Mouse (Mus musculus): ENCODE measurements at regions not wholly inside any gene's neighbourhood (a gene's known extent, or its start where the extent isn't known, plus 50 kb on each side); places are given as distances from the start of the nearest gene placed in this dataset.

DNA sequence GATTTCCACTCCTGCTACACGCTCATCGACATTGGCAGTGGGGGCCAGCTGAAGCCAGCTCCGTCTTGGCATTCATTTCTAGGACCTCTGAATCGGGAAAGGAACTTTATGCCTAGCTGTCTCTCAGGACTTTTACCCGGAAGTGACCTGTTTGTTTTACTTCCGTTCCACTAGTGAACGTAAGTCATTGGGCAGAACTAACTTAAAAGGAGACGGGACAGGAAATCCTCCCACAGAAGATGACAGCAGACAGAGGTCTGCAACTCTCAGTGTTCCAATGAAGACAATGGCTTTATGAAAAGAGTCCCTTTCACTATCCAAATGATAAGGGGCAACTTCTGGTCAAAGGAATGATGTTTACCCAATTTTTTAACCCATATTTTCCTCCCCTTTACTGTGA is 155.5 kb downstream of the Sec61b start:
- no peak for DNase-seq

- DNase-seq = no peak
Observed at GRCm38 (mm10) chr4:47630427-47630826, 156.0 kb downstream of the Sec61b start.

DNA sequence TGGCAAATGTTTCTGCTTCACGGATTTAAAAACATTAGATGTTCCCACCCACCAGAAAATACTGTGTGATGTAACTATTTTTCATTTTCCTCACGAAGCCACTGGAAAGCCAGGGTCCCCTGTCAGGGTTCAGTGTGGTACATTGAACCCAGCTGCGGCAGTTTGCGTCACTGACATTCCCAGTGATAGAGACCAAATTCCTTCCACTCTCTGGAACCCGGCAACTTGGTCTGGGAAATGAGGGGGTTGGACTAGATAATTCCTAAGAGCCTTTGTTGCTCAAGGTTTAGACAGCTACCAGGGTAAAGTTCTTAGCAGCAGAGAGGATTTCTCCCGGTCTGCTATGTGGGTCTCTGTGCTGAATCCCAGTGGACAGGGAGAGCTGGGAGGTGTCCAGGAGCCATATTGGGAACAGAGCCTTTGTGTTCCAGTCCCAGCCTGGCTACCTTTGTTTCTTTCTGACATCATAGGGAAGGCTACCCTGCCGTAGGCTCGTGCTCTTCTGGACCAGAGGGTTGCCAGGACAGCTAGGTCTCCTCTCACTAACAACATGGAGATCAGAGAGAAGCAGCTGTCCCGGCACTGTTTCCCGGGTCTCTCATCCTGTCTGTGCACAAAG is 164.5 kb downstream of the Sec61b start:
- DNase-seq = no peak

DNA sequence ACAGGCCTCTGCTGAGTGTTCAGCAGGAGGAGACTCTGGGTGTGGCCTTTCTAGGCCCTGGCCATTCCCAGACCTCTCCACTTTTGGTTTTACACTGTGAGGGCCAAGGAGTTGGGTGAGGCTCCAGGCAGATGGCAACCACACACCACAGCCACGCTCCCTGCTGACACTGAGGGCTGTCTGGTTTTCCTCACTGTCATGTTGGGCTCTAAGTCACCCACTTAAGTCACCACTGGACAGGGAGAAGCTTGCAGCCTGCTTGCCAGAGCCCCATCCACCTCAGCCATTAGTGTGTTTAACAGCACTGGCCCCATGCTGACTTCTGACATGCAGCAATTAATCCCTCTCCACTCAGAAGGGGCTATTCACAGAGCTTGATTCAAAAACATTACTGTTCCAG is 170.6 kb downstream of the Sec61b start:
- peak; percentile 2 for DNase-seq

DNA sequence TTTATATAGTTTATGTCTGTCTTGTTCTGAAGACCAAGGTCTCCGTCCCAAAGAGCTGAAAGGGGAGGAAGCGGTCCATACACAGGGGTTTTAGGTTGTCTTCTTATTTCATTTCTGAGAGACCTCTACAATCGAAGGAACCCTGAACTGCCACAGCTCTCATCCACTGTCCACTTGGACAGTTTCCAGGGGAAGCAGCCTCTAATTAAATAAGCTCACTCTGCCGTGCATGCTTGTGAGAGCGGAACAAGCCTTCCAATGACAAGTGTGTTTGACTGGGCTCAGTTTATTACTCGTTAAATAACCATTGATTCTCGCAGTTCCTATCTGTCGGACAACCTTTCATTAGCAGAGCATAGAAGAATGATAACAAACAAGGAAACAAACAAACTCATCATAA is 174.2 kb downstream of the Sec61b start:
- no peak for DNase-seq

- no peak for DNase-seq
Observed at GRCm38 (mm10) chr4:47649951-47650350, 175.5 kb downstream of the Sec61b start.

GRCm38 (mm10) chr4:47651521-47651920 is 177.1 kb downstream of the Sec61b start:
- DNase-seq = no peak

- DNase-seq = no peak
Observed at GRCm38 (mm10) chr4:47653143-47653542, 178.7 kb downstream of the Sec61b start.

- no peak for DNase-seq
Observed at GRCm38 (mm10) chr4:47669519-47669918, 195.1 kb downstream of the Sec61b start.

DNA sequence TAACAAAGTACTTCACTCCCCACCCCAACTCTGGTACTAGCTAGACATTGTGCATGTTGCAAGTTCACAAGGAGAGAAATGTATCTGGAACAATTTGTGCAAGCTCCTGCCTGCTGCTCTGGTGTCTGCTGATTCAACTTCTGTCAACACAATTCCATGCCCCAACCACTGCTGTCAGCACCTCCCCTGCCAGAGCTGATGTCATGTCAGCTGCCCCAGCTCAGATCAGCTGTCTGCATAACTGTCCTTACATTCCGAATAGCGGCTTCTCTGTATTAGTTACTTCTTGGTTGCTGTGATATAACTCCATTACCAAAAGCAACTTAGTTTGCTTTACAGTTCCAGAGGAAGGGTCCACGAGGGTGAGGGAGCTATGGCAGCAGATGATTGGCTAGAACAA is 196.0 kb downstream of the Sec61b start:
- peak; percentile 28 for DNase-seq

DNA sequence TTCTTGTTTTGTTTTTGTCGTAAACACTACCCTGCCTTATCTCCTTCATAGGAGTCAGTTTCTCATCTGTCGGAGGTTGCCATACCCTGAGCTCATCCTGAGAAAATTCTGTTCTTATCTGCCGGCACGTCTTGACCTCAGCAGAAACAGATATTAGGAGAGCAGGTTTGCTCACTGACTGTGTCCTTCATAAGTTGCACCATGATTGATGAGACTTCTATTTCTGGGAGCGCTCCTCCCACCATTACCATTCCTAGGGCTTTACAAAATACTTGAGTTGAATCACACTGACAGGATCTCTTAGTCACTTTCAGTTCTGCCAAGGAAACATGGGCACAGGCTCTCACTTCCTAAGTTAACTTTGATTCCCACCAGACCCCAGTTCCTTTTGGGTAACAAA is 196.9 kb downstream of the Sec61b start:
- peak; percentile 70 for DNase-seq

DNA sequence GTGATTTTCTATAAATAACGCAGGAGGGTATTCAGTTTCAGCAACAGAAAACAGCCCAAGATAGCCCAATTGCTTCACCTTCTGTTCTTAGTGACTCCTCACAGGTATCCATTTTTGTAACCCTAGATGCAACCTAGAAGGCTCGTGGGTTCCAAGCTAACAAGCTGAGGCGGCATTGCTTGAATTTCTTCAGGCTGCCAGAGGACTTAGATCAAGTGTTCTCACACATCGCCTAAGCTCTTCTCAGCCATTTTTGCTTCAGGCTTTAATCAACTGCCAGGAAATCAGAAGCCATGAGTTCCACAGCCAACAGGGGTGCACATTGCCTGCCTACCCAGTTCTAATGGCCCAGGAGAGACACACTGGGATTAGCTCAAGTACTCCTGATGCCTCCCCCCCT is 206.7 kb downstream of the Sec61b start:
- no peak for DNase-seq

GRCm38 (mm10) chr4:47691207-47691606 is 216.7 kb downstream of the Sec61b start:
- DNase-seq = no peak

- DNase-seq = no peak
Observed at GRCm38 (mm10) chr4:47692654-47693053, 218.2 kb downstream of the Sec61b start.

- no peak for DNase-seq
Observed at GRCm38 (mm10) chr4:47693221-47693620, 218.8 kb downstream of the Sec61b start.

GRCm38 (mm10) chr4:47697071-47697470 is 222.6 kb downstream of the Sec61b start:
- DNase-seq = no peak

- DNase-seq = no peak
Observed at GRCm38 (mm10) chr4:47698514-47698913, 224.1 kb downstream of the Sec61b start.

DNA sequence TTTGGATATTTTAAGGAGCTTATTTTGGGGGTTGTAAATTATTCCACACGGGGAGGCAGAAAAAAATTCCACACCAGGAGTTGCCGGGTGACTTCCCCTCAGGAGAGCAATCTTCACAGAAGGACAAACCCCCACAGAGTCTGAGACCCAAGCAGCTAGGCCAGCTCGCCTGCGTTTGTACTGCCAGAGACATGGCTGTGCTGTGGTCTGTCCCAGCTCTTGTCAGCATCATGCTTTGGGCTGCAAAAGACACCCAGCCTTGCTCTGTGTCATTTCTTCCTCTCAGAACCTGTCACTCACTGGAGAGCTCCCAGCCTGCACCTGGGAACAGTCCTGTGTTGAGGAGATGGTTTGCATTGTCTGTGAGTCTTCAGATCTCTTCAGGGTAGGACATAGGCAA is 224.5 kb downstream of the Sec61b start:
- no peak for DNase-seq

DNA sequence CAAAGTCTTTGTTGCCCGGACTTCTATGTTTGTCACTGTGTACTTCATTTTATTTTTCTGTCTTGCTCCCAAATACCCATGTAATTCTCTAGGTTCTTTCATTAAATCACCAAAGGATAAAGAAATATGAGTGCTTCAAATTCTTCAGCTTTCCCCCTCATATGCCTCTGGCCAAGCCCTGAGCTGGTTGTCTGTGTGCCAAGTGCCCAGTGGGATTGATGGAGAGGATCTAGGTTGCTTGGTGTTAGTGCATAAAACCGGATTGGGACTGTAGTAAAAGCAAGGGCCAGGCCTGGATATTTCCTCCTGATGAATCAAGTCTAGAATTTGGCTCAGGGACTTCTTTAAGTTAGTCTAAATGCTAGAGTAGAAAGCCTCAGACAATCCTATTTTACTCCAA is 229.0 kb downstream of the Sec61b start:
- DNase-seq = no peak

- DNase-seq = no peak
Observed at GRCm38 (mm10) chr4:47704607-47705006, 230.1 kb downstream of the Sec61b start.

DNA sequence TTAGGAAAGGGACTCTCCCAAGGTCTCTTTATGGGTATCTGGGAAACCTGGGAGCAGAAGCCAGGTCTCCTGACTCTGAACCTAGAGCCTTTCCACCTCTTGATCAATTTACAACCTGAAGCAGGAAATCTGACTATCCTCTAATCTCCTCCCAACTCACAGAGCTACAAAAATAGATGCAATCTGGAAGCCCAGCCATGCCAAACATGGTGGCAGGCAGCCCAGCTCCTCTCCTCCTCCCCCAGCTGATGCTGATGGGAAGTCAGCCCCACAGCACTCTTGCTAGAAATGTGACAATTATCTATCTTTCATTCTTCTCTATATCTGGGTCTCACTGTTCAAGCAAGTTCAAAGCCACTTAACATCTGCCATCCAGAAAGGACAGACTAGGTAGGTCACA is 233.5 kb downstream of the Sec61b start:
- DNase-seq = no peak

DNA sequence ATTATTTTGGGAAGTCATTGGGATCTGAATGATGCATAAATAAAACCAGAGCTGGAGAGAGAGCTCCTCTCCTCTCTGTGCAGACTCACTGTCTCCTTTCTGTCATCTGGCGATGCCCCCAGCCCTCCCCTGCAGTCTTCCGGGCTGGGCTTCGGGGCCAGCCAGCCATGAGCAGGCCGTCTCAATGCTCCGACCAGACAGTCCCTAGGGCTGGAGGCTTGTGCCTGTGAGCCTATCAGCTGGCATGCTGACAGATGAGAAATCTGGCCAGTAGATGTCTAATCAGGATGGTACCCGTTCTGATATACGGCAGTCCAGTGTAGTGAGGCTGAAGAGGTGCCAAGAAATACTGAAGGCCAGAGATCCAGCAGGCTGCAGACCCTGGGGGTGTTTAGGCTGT is 238.9 kb downstream of the Sec61b start:
- peak; percentile 2 for DNase-seq

DNA sequence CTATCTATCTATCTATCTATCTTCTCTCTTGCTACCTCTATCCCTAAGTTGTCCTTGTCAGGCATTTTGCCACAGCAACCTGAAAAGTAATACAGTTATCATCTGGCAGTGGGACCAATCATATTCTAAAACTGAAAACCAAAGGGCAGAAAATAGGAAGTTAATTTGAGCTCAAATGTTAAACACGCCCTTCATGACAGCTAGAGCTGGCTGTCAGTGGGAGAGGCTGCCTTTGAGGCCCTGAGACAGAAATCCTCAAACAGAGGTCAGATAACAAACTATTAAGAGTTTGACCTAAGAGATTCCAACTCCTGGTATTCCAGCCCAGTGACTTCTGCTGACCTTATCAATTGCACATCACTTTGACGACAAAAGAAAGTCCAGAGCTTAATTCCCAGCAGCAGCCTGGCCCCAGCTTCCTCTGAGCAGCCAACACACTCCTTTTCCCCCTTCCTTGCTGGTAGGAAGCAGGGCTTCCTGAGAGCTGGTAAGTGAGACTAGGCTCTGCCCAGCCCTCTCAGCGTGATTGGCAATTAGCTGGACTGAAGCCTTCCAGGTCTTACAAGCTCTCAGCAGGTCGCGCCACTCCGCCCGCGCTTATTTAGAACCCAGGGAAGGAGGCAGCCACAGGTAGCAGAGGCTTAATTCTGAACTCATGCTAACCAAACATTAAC is 250.0 kb downstream of the Sec61b start:
- DNase-seq = no peak

DNA sequence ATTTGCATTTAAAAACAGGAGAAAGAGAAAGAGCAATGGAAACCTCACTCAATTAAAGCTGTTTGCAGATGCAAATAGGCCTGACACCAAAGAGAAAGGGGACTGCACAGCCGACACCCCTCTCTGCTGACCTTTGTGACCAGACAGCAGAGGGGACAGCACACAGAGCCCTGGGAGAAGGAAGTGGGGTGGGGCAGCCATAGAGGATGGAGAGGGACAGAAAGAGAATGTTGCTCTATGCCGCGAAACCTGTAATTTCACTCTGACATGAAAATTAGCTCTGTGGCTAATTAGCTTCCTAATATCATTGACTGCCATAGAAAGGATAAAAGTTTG is 250.5 kb downstream of the Sec61b start:
- DNase-seq = no peak
